Mouse (Mus musculus) adrenal gland, adult 8-10 months (tissue): ENCODE results near the gene Dcbld2. TPM values are rescaled to one million over a fixed set of nuclear protein-coding genes. Genes with fewer than 3 reads are reported as not detected.

Experiments used
- DNase-seq: peaks from one replicate; pipeline ENCODE4 v3.0.0; 2022
- total RNA-seq, 4 experiments: library from RNA; stranded (reverse); gene quantifications; 2 replicates each; pipeline ENCODE4 v1.2.4; 2022

Gene Dcbld2
- 10 to 100 TPM in 3 of 4 experiments, 1 to 10 TPM in 1; 9.6 to 14.1 (median 11.4) TPM for total RNA-seq

GRCm38 (mm10) chr16:58408062-58408486 is at the start of gene Dcbld2:
Dcbld2 (plus strand) TSS chr16:58408443.
- DNase-seq, result peak; percentile 97

- no peak for DNase-seq
Measured at GRCm38 (mm10) chr16:58377170-58377569, 31.1 kb upstream of the Dcbld2 start.

GRCm38 (mm10) chr16:58377756-58378503 is 30.3 kb upstream of the Dcbld2 start:
- DNase-seq, result no peak

- no peak for DNase-seq
Measured at GRCm38 (mm10) chr16:58386241-58386757, 21.9 kb upstream of the Dcbld2 start.

- DNase-seq, result no peak
Measured at GRCm38 (mm10) chr16:58389143-58389755, 19.0 kb upstream of the Dcbld2 start.

- DNase-seq, result no peak
Measured at GRCm38 (mm10) chr16:58393036-58393435, 15.2 kb upstream of the Dcbld2 start.

GRCm38 (mm10) chr16:58394156-58394555 is 14.1 kb upstream of the Dcbld2 start:
- DNase-seq, result no peak

- no peak for DNase-seq
Measured at GRCm38 (mm10) chr16:58398604-58399003, 9.6 kb upstream of the Dcbld2 start.

- no peak for DNase-seq
Measured at GRCm38 (mm10) chr16:58401079-58401478, 7.2 kb upstream of the Dcbld2 start.

GRCm38 (mm10) chr16:58404665-58405064 is 3.6 kb upstream of the Dcbld2 start:
- DNase-seq, result no peak

- DNase-seq, result no peak
Measured at GRCm38 (mm10) chr16:58405271-58405670, 3.0 kb upstream of the Dcbld2 start.

- peak; percentile 15 for DNase-seq
Measured at GRCm38 (mm10) chr16:58408487-58409281, 441 bp downstream of the Dcbld2 start.

- no peak for DNase-seq
Measured at GRCm38 (mm10) chr16:58409825-58410224, 1.6 kb downstream of the Dcbld2 start.

GRCm38 (mm10) chr16:58414801-58415200 is 6.6 kb downstream of the Dcbld2 start:
- DNase-seq, result no peak

- DNase-seq, result no peak
Measured at GRCm38 (mm10) chr16:58415500-58415899, 7.3 kb downstream of the Dcbld2 start.

- no peak for DNase-seq
Measured at GRCm38 (mm10) chr16:58421696-58422354, 13.6 kb downstream of the Dcbld2 start.

GRCm38 (mm10) chr16:58430246-58430645 is 22.0 kb downstream of the Dcbld2 start:
- no peak for DNase-seq

GRCm38 (mm10) chr16:58432384-58432783 is 24.1 kb downstream of the Dcbld2 start:
- no peak for DNase-seq

- DNase-seq, result no peak
Measured at GRCm38 (mm10) chr16:58444735-58445134, 36.5 kb downstream of the Dcbld2 start.

GRCm38 (mm10) chr16:58446281-58447259 is 38.3 kb downstream of the Dcbld2 start:
- no peak for DNase-seq

- no peak for DNase-seq
Measured at GRCm38 (mm10) chr16:58449073-58449472, 40.8 kb downstream of the Dcbld2 start.
